Mouse (Mus musculus) kidney, adult 11 months (tissue): ENCODE results near the gene Acot7.

Experiments used
- DNase-seq: peaks from one replicate; pipeline ENCODE4 v3.0.0; 2022

The Acot7 gene

DNA sequence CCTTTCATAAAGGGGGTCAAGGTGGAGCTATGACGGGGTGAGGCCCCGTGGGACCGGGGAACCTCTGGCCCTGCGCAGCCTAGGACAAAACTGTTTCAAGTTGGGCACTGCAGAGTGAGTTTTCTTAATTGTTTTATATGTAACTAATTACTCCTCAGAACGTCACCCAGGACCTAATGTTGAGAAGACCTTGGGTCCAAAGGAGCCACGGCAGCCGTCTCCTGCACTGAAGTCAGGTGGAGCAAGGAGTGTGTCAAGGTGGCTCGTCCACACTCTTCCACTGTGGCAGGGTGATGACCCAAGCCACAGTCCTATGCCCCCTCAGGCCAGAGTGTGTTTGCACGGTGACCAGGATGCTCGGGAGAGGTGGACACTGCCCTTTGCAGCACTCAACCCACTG, 125.2 kb downstream of the Acot7 start:
- peak; percentile 83 for DNase-seq

DNA sequence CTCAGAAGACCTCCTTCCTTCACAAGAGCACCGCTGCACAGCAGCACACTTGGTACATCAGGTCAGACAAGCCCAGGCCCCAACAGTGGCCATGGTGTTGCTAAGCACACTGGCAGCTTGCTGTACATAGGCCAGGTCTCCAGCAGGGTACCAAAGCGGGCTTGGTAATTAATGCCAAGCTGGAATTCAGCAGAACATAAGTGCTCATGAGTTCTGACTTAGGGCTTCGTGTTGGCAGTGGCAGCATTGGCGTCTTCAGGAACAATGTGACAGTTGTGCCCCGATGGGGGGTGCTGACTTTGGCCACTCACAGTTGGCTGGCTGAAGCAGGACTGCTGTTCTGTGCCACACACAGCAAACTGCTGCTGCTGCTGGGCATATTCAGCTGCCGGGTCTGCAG, 126.8 kb downstream of the Acot7 start:
- no peak for DNase-seq

DNA sequence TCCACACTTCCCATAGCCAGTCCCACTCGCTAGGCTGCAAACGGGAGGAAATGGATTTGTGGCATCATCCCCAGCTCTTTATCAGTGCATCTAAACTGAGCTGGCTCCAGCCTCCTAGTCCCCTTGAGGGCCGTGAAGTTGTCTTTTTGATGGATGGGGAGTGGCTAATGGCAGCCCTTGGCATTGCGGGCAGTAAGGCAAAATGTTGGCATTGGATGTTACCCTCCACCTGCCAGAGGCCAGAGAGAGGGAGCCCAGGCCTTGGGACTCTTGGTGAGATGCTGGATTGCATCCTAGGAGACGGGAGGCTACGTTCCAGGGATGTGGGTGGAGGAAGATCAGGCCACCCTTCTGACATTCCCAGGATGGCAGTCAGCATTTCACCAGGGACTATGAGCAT, 128.1 kb downstream of the Acot7 start:
- DNase-seq, result no peak

DNA sequence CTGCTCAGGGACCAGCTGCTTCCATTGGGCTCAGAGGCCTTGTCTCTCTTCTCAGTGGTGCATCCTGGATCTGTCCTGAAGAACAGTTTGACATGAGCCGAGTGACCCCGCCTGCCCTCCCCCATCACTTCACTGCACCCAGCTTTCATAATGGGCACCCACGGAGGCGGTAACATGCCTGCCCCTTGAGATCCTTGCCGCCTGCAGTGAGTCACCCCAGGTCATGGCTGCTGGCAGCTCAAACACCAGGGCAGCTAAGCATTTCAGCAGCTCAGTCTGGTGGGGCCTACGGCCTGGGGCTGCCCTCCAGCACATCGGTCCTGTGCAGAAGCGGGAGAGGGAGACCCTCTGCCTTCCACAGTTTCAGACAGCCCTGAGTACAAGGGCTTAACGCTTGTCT, 129.6 kb downstream of the Acot7 start:
- DNase-seq, result no peak

DNA sequence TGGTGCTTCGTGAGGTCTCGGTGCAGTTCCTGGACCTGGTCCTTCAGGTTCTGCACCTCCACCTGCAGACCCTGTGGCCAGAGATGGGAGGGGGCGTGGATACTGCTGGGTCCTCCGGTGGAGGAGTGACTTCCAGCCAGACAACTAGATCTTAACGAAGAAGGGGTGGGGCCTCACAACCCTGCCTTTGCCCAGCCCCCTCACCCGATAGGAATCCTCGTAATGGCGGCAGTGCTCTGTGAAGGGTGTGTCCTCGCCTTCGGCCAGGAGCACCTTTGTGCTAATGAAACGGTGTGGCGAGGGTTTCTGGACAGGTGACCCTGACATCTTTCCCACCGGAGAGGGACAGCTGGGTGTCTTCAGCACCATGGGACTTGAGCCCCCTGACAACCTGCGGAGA, 134.3 kb downstream of the Acot7 start:
- no peak for DNase-seq

DNA sequence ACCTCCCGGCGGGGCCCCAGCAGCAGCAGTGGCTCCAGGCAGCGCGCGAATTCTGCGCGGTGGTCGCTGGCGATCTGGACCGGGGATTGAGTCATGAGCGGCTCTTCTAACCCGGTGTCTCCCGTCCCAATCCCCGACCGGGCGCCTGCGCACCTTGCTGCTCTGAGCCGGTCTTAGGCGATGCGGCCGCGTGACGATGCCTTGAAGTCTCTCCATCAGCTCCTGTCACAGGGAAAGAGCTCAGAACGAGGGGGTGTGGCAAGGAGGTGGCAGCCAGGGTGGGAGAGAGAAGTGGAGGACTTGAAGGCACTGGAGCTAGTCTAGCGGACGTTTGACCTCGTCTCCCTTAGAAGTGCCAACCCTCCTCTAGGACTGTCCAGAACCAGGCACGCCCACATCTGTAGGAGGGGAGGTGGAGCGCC, 135.3 kb downstream of the Acot7 start:
- no peak for DNase-seq

DNA sequence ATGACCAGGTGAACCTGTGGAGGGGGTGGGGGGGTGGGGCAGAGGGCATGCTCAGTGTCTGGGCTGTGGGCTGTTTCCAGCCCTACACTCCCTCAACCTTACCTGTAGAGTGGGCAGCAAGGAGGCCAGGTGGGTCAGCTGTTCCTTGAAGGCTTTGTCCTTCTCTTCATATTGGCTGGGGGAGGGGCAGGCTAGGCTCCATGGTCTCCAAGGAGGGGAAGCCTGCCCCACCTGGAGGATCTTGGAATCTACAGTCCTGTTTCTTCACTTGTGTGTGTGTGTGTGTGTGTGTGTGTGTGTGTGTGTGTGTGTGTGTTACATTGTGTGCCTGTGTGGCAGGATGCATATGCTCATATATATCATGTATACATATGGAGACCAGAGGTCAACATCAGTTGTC, 136.0 kb downstream of the Acot7 start:
- no peak for DNase-seq

DNA sequence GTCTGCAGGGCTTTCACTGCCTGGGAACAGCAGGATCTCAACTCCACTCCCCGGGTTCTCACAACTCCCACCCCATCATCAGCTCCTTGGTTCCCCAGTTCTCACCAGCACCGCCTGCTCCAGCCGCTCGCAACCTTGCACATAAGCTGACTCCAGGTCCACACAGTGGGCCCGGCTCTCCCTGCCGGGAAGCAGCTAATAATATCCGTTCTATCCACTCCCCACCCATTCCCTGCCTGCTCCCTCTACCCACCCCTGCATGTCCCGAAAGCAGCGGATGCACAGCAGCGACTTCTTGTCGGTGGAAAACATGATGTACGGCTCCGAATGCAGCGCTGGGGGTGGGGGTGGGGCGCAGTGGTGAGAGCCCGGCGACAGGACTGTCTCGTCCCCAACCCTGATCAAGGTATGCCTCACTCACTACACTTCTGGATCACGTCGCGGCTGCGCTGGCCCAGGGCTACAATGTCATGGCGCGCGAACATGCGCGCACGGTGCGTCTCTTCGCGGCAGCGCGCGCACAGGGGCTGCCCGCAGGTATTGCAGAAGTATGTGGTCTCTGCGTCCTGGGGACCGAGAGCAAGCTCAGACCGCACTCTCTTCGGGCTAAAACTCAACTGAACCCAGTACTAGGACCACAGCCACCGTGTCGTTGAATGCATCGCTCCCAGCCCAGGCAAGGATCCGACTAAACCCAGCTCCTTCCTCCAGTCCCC, 137.7 kb downstream of the Acot7 start:
- DNase-seq, result no peak

DNA sequence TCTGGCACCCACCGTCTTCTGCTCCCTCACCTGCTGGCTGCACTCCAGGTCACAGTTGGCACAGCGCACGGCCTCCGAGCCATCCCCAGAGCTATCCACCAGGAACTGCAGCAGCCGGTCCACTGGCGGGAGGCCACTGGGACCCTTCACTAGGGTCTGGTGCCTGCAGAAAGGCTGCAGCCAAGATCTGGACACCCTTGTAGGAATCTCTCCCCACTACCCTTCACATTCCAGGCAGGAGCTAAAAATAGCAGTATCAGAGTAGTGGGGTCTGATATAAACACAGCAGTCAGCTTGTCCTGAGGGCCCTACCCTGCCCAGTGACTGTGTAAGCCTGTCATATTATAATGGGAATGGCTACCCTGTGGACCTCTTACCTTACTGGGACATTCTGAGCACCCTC, 139.7 kb downstream of the Acot7 start:
- no peak for DNase-seq

DNA sequence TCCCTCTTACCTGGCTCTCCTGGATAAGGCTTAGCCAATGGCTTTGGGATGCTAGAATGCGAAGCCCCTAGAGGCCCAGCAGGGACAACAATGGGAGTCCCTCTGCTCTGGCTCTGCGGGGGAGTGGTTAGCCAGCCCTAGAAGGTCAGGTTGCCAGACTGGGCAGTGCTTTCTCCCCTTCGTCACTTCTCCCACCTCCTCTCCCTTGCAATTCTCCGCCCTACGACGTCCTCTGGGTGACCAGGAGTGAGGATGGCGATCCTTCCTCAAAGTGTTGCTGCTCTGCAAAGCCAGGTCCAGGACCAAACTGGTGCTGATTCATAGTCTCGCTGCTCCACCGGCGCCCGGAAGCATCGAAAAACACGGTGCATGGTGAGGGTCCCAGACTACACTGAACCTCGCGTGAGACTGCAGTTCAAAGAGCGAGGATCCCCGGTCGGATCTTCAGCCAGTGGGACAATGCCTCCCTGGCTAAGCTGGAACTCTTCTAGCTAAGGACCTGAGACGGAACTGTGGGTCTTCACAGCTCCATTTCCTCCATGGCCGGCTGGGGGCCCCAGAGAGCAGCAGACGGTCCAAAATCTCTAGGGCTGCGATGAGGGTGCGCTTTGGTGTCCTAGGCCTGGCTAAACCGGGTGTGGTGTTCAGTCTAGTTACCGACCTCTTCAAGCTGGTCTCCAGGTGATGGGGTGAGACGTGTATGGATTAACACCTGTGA, 140.7 kb downstream of the Acot7 start, which contains the start of gene Rnf207:
Gene Rnf207, minus strand, starts transcription at position 477 of the 718 bp plus-strand sequence.
- peak; percentile 50 for DNase-seq
